Mouse (Mus musculus): Measurements from ENCODE around the gene Kcnj6.
A peak's percentile ranks its signal among the peaks of the same experiment; 100 is the strongest.
"Not testable (repeated sequence)": the region's sequence is repeated elsewhere in the genome, so short reads cannot be mapped to it uniquely, and the experiment has no call there.

Kcnj6 gene

DNA sequence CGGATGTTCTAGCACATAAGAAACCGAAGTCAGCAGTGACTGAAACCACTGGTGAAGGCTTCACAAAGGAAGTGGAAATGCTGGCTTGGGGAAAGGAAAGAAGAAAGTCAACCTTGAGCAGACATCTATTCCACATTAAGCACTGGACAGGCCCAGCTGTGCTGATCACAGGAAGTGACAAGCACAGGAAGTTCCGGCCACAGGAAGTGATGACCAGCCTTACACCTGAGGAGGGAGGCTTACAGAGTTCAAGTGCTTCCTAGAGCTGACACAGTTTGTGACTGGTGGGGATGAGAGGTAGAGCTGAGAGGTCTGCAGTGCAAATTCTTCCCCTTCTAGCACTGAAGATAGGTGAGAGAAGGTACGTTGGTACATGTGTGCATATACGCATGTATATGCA, 151.5 kb downstream of the Kcnj6 start:
- no peak for DNase-seq

DNA sequence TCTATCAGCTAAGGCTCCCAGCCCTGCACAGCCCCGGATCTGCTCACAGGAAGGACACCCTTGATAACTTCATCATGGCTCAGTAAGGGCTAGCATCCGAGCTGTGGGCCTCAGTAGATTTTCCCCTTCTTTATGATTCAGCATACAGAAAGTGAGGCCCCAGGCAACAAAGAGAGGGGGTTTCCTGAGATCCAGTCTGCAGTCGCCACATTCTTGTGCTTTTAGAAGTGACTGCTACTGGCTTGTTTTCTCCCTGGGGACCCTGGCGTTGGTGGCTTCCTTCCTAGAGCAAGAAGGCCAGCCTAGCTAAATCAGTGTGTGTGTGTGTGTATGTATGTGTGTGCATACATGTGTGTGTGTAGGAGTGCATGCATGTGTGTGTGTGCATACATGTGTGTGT, 152.7 kb downstream of the Kcnj6 start:
- no peak for DNase-seq

DNA sequence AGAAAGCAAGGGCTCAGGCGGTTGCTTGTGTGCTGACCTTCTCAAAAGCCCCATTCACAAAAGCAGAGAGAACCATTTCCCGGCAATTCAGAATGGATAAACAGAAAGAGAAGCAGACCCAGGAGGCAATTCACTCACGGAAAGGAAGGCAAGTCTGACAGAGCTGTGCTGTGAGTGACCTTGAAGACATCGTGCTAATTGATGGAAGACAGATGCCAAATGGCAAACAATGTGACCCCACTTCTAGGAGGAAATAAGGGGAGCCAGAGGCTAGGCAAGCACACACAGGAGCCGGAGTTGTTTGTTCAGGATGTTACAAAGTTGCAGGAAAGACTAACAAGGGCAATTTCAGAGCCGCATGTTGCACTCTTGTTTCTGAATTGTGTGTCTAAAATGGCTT, 158.1 kb downstream of the Kcnj6 start:
- no peak for DNase-seq

GRCm38 (mm10) chr16:94837881-94838280, 159.6 kb downstream of the Kcnj6 start:
- no peak for DNase-seq

DNA sequence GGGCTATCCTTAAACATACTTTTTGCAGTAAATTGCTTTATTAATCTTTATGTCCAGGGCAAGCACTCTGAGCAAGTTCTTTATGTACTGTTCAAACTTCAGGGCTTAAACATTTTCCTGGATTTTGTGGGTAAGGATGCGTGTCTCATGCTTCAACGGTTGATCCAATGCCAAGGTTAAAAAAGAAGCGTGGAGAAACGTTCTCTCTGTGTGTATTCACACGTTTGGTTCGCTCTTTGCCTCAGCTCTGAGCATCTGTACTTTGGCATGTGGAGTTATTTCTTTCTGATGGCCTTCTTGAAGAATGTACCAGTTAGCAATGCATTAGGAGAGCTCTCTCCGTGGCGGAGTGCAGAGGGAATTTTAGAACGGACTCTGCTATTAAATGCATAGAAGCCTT, 163.0 kb downstream of the Kcnj6 start:
- DNase-seq = no peak

DNA sequence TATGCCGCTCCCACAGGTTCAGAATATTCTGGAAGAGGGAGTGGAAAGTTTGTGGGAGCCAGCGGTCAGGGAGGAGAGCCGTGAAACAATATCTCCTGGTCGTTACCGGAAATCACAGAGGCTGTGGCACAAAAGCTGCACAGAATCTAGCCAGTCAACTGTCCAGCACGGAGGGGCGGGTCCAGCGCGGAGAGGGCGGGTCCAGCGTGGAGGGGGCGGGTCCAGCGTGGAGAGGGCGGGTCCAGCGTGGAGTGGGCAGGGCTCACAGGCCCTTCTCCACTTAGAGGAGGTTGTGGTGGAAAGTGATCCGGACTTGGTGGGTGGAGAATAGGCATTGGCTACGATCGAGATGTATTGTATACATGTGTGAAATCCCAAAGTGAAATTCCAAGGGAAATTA, 169.3 kb downstream of the Kcnj6 start:
- DNase-seq = no peak

DNA sequence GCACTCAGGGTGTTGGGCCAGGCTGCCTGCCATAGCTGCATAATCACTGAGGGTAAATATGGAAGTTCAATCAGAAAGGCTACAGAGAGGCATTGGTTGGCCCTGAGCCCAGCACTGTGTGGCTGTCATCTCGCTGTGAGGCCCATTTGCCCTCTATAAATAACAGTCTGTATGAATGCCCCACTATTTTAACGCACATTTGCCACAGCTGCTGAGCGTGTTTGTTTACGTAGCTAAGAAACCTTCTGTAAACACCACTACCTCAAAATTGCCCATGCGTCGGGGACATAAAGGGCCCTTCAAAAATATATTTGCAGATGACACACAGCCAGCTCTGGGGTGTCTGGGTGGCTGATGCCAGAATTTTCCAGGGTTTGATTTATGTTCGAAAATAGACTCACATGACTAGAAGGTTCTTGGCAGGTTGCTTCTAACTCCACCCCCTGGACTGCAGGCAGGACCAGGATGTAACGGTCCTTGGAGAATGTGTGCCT, 170.4 kb downstream of the Kcnj6 start:
- DNase-seq = peak; percentile 67

DNA sequence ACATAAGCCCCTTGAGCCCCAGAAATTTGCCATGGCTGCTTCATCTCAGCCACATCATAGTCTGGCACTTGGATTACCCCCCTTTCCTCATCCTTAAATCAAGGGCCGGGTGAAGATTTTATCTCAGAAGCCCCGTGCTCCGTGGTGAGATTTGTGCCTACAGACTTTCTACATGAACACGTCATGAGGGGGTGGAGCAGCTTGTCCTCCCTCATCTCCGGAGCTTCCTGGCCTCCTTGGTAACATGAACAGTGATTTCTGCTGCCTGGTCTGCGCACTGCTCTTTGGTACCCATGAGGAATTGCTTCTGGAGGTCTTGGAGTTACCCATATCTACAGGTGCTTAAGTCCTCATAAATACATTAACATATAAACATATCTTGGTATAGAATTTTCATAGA, 172.2 kb downstream of the Kcnj6 start:
- DNase-seq = no peak

GRCm38 (mm10) chr16:94822611-94823010, 174.9 kb downstream of the Kcnj6 start:
- no peak for DNase-seq

DNA sequence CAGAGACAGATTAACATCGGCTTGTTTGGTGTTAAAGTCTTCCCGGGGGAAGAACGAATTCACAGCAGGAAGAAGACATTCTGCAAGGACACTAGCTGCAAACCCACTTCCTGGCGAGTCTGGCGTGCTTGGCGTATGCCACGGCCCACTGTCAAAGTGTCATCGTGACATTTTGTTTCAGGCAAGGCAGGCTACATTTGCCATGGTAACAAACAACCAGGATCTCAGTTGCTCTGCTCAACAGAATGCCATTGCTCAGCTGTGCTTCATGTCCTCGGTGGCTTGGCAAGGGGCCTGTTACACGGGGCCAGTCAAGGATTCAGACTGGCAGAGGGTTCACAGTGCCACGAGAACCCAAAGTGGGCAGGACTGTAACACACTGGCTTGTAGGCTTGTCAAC, 175.9 kb downstream of the Kcnj6 start:
- no peak for DNase-seq

DNA sequence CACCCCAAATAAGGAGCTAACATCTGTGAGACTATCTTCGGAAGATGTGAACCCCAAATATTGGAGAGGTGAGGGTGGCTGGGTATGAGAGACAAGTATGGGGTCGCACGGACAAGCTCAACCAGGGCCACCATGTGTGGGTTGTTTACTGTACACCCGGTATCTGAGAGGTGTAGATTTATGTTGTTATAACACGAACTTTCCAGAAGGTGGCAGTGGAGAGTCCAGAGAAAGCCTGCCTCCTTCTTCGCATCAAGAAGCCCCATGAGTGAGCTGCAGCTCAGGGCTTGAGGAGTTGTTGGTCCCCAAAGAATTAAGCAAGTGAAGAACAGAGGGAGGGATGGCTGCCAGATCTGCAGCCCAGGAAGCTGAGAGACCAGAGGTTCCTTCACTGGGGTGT, 181.1 kb downstream of the Kcnj6 start:
- peak; percentile 75 for DNase-seq

GRCm38 (mm10) chr16:94815891-94816290, 181.6 kb downstream of the Kcnj6 start:
- peak; percentile 64 for DNase-seq

- not testable (repeated sequence) for DNase-seq
These were observed 188.2 kb downstream of the Kcnj6 start for GRCm38 (mm10) chr16:94809286-94809685.

DNA sequence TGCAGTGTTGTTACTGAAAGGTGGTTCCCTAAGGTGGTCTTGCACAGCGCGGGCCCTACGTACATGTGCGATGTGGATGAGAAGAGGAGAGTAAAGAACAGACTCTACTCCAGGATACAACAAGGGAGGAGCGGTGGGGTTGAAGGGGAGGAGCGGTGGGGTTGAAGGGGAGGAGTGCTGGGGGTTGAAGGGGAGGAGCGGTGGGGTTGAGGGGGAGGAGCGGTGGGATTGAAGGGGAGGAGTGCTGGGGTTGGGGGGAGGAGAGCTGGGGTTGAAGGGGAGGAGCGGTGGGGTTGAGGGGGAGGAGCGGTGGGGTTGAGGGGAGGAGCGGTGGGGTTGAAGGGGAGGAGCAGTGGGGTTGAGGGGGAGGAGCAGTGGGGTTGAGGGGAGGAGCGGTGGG, 199.3 kb downstream of the Kcnj6 start:
- no peak for DNase-seq

- no peak for DNase-seq
These were observed 200.1 kb downstream of the Kcnj6 start for GRCm38 (mm10) chr16:94797366-94797765.

DNA sequence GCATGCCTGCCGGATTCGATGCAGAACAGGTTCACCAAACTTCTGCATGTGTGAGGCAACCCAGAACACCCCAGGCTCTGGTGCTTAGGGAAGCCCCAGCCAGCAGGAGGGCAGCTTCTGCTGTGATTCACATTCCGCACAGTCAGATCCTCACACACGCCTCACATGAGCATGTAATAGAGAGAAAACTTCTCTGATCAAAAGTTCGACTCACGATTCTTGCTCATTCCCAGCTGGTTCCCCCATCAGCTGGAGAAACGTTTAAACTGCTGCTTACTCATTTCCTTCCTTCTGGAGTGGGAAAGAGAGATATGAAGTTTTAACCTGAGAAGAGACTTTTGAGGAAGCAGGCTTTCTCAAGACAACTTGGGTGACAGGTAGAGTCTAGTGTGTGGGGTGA, 204.5 kb downstream of the Kcnj6 start:
- no peak for DNase-seq

DNA sequence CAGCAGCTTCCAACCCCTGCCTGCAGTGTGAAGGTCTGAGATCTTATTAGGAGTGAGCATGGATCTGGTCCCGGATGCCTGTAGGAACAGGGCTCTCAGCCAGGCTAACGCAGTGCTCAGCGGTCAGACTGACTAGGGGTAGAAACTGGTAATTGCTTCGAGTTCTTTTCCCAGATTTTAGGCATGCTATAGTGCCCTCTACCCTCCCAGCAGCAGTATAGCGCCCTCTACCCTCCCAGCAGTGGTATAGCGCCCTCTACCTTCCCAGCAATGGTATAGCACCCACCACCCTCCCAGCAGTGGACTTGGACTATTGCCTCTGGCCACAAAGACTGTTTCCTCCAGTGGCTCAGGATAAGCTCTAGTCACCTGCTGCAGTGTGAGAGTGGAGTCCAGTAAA, 207.5 kb downstream of the Kcnj6 start:
- DNase-seq = peak; percentile 72

DNA sequence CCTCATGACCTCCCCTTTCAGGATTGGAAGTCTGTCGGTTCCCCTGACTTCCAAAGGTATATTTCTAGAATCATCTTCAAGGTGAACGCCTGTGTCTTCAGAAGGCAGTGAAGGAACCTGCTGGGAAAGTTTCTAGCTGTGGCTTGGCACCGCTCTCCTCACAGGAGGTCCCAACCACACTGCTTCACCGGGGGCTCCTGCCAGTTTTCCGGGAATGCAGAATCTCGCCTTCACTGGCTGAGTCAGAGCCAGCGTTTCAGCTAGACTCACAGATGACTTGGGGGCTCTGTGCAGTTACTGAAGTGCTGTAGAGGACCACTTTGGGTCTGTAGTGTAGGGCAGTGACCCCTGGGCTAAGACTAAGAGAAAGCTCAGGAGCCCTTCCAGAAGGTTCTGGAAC, 208.8 kb downstream of the Kcnj6 start:
- DNase-seq = no peak

- DNase-seq = peak; percentile 76
These were observed 209.3 kb downstream of the Kcnj6 start for GRCm38 (mm10) chr16:94788165-94788564.

DNA sequence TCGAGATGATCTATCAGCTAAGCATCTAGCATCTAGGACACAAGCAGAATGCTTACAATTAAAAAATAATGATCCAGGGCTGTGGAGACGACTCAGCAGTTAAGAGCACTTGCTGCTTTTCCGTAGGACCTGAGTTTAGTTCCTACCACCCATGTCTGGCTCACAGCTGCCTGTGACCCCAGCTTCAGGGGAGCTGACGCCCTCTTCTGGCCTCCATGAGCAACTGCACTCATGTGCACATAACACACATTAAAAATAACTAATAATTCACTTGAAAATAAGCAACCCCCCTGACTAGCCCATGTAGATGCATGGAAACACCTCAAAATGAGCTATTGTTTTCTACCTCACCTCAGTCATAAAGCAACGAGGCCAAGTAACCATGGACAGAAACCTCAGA, 211.6 kb downstream of the Kcnj6 start:
- DNase-seq = no peak

- peak; percentile 37 for DNase-seq
These were observed 213.8 kb downstream of the Kcnj6 start for GRCm38 (mm10) chr16:94783696-94784095.

DNA sequence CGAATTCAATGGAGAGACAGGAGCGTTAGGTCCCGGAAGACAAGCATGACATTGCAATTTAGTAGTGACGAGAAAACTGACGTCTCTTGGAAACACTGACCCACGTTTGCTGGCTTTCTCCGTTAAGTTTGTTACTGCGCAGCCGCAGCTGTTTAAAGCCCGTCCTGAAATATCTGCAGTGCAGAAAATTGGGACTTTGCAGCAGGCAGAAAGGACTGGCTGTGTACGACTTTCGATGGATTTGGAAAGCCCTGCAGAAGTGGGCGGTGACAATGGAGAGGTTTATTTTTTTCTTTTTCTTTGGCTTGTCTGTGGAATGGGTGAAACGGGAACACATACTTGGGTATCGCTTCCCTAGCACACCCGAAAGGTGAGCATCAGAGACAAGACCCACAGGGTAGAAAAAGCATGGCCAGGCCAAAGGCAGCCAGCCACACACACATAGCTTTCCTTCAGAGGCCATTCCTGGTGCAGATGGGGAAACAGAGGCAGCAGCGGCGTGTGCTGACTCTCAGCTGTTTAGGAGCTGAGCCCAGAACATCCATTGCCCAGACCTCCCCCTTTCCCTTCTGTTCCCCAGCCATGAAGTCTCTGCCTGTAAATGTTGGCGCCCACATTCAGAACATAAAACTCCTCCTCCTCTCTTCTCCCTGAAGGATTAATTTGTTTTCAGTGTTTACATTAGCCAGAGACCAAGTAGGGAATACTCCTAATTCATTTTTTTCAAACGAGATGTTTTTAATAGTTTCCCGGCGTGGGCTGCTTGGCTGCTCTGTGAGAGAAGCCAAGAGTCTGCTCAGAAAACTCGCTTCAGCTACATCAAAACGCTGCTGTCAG, 215.2 kb downstream of the Kcnj6 start:
- peak; percentile 20 for DNase-seq

DNA sequence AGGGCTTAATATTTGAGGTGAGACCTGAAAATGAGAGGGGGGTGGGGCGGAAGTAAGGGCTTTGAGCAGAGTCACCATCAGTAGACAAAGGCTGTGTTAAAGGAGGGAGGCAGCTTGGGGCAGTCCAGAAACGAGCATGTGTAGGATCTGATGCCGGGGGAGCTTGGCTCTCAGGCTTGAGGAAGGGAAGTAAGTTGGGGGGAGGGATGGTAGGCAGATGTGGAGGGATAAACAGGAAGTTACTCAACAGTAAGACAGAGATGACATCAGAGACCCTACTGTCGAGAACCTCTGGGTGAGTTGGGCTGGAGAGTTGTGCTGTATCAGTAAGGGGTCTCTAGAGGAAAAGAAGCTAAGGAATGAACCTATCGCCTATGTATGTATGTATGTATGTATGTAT, 223.6 kb downstream of the Kcnj6 start:
- DNase-seq = no peak

DNA sequence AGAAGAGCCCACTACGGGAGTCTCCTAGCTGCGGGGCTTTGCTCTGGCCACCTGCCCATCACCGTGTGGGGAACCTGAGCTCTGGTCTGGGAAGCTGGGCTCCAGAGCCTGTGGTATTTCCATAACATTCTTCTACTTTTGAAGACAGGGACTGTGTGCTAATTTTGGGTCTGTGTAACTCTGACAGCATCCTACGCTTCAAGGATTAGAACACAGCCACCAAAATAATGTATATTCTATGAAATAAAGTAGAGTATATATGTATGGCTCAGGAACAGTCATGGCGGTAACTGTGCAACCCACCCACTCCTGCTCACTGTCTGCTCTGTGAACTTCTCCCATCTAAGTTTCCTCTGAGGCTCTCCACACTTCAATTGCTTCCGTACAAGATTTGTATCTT, 229.9 kb downstream of the Kcnj6 start:
- no peak for DNase-seq

- DNase-seq = no peak
These were observed 232.4 kb downstream of the Kcnj6 start for GRCm38 (mm10) chr16:94765129-94765528.
